Mouse (Mus musculus) megakaryocyte, adult 5-6 weeks (primary cell): ENCODE data around the gene Gm11634. TPM values are rescaled to one million over a fixed set of nuclear protein-coding genes. Genes with fewer than 3 reads are reported as not detected.
"Not testable (repeated sequence)": the region's sequence is repeated elsewhere in the genome, so short reads cannot be mapped to it uniquely, and the experiment has no call there.

Experiments
- ATAC-seq: 2 replicates; pipeline ENCODE4 v1.8.0; 2016; ENCODE audit warnings: mild to moderate bottlenecking, inconsistent platforms; ENCODE audit not compliant: poor library complexity, severe bottlenecking
- total RNA-seq, 2 experiments: library from RNA; stranded (forward) in 1 of 2; stranded (reverse) in 1 of 2; fragments of 153-499, 151-499 nt in 1 of 2; fragments of 221-1000, 200-1000 nt in 1 of 2; gene quantifications; 2 replicates each; pipeline versions ENCODE4 v1.2.3 to v1.2.4; 2015 to 2017

Gm11634 gene
- total RNA-seq, 2 experiments from 2014 or later, result not detected

GRCm38 (mm10) chr11:101616948-101617767 is 18.1 kb upstream of the Gm11634 start:
- ATAC-seq, result no peak

GRCm38 (mm10) chr11:101616104-101616503 is 17.0 kb upstream of the Gm11634 start:
- ATAC-seq, result no peak

DNA sequence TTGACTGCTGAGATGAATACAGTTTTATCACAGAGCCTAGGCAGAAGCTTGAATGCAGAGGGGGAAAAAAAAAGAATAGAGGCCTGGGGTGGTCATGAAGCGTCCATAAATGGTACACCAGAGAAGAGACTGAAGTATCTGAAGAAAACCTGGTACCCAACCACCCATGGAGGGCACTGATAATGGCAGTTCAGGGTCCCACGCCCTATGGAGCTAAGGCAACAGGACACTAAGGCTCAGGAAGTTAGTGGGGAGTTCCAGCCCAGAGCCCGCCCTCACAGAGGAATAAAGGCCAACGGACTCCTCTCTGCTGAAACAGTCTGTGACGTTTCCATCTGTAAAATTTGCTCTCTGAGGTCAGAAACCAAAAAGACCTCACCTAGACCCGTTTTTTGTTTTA is 16.3 kb upstream of the Gm11634 start:
- no peak for ATAC-seq

GRCm38 (mm10) chr11:101614116-101614515 is 15.1 kb upstream of the Gm11634 start:
- ATAC-seq, result no peak

GRCm38 (mm10) chr11:101613596-101613995 is 14.5 kb upstream of the Gm11634 start:
- ATAC-seq, result no peak

DNA sequence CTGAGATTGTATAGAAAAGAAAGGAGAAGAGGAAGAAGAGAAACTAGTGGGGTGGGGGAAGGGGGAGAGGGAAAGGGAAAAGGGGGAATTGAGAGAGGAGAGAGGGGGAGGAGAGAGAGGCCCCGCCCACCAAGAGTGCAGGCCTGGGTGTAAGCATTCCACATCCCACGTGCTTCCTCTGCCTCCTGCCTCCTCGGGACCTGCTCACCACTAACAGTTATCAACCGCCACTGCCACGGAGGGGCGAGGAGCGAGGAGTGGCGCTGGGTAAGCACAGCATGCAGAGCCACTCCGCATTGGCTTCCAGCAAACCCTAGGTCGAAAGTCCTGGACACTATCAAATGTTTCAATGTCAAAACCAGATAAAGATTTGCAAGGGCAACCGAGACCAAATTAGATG is 11.4 kb upstream of the Gm11634 start:
- peak; percentile 27; the same call in 1 of the 2 replicates for ATAC-seq

- not testable (repeated sequence) for ATAC-seq
These were observed 8.1 kb upstream of the Gm11634 start for GRCm38 (mm10) chr11:101607134-101607533.

GRCm38 (mm10) chr11:101604531-101605453 is 5.7 kb upstream of the Gm11634 start:
- peak; percentile 94 for ATAC-seq

DNA sequence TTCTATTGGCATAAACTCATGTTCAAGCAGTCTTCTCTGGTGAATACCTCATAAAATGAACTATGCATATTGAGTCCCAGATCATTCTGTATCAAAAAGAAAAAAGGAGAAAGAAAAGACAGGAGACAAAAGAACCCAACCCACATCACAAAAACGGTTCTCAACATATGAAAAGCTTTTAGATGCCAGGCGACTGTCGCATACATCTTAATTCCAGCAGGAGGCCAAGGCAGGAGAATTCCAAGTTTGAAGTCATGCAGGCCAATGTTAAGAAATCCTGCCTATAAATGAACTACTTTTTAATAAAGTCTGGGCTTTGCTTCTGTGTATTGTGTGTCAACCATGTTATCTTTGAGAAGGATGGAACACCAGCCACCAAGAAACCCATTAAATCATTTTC is 5.1 kb upstream of the Gm11634 start:
- no peak for ATAC-seq

GRCm38 (mm10) chr11:101602491-101602890 is 3.4 kb upstream of the Gm11634 start:
- no peak for ATAC-seq

DNA sequence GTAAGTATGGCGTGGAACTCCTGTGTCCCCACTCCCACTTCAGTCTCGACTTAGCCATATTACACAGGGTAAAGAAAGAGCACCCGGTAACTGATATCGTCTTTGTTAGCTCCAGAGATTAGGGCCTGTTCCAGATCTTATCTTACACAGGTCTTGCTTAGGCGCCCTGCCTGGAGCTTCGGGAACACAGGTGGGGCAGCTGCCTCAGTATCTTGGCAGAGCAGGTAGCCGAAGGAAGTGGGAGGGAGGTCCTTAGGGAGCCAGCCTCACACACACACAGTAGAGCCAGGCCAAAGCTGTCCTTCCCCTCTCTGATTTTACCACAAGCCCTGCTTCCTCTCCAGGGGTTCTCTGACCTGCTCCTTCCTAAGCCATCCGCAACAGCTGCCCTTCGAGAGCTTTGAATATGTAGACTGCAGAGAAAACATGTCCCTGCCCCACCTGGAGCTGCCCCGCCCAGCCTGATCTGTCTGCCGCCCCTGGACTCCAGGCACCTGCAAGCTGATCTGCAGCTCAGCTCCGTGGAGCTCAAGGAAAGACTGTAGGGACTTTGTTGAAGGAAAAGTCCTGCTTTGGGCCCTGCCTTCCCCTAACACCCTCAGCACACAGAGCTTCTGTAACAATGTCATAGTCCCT is 8.9 kb downstream of the Gm11634 start:
- no peak for ATAC-seq

GRCm38 (mm10) chr11:101589444-101589843 is 9.6 kb downstream of the Gm11634 start:
- peak; percentile 94 for ATAC-seq

- no peak for ATAC-seq
These were observed 10.2 kb downstream of the Gm11634 start for GRCm38 (mm10) chr11:101588868-101589267.

GRCm38 (mm10) chr11:101587676-101588075 is 11.4 kb downstream of the Gm11634 start:
- ATAC-seq, result peak; percentile 72

DNA sequence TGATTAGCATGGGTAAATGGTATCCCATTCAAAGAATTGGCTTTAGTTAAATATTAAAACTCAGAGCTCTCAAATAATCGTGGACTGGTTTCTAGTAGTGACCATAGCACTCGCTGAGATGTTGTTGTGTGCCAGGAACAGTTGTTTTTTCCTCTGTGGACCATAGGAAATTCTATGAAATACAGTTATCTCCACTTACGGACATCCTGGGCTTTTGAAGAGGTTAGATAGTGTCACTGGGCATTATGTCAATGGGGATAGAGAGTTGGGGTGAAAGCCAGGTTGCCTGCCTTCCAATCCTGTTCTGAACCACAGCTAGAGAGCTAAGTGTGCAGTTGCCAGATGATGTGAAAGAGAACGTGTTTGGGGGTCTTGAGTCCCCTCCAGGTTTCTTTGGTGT is 13.3 kb downstream of the Gm11634 start:
- no peak for ATAC-seq

GRCm38 (mm10) chr11:101585031-101585430 is 14.0 kb downstream of the Gm11634 start:
- ATAC-seq, result not testable (repeated sequence)

DNA sequence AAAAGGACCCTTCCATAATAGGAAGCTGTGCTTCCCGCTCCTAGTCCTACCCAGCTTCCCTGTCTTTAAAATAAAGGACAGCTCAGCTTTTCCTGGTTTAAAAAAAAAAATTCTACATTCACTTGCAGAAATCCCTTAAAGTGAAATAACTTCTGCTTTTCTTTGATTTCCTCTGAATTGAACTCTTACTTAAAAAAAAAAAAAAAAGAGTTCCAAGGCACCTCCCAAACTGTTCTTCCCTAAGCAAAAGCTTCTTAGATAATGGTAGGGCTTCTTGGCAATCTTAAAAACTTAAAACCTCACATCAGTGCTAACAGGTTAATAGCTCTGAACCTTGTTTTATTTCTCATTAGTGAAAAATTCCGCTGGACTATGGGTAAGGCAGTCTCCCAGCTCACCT is 15.9 kb downstream of the Gm11634 start:
- ATAC-seq, result no peak

GRCm38 (mm10) chr11:101582054-101583035 is 16.7 kb downstream of the Gm11634 start, which contains the start of gene Tmem106a:
Gene Tmem106a, plus strand, starts transcription at chr11:101582242.
- peak; percentile 77 for ATAC-seq

GRCm38 (mm10) chr11:101581081-101581764 is 17.8 kb downstream of the Gm11634 start:
- peak; percentile 58; the same call in 1 of the 2 replicates for ATAC-seq
